Mouse (Mus musculus) MEL (cell line): ENCODE measurements around the gene Asah2. TPM values are rescaled to one million over a fixed set of nuclear protein-coding genes. Genes with fewer than 3 reads are reported as not detected.
A peak's percentile ranks its signal among the peaks of the same experiment; 100 is the strongest.

Source experiments
- DNase-seq: peaks from one replicate; pipeline ENCODE4 v3.0.0; 2011; ENCODE audit warnings: low read depth, low spot score
- H3K27ac ChIP-seq: 2 replicates; pipeline ENCODE4 v1.5.1; 2012; ENCODE audit warnings: low read depth, mild to moderate bottlenecking, control low read depth, low read length, moderate library complexity; ENCODE audit not compliant: control insufficient read depth
- H3K27me3 ChIP-seq, 2 experiments: fragments of 150-350 bp in 1 of 2; sonication (generic) in 1 of 2; 2 replicates each; pipeline ENCODE4 v1.6.1; 2012; ENCODE audit warnings: low read length in 2 of 2, mild to moderate bottlenecking in 2 of 2, improper control_type of control experiment in 1 of 2, moderate library complexity in 1 of 2; ENCODE audit not compliant: insufficient read depth in 2 of 2, control insufficient read depth in 1 of 2
- H3K36me3 ChIP-seq, 2 experiments: 2 replicates each; pipeline ENCODE4 v1.6.1; 2012 to 2014; ENCODE audit warnings: low read length in 2 of 2, improper control_type of control experiment in 1 of 2, inconsistent platforms in 1 of 2, mild to moderate bottlenecking in 1 of 2; ENCODE audit not compliant: insufficient read depth in 2 of 2, control insufficient read depth in 1 of 2
- H3K4me1 ChIP-seq, 2 experiments: fragments of 150-350 bp in 1 of 2; sonication (generic) in 1 of 2; 2 replicates each; pipeline ENCODE4 v1.6.1; 2012; ENCODE audit warnings: low read length in 2 of 2, improper control_type of control experiment in 1 of 2, mild to moderate bottlenecking in 1 of 2; ENCODE audit not compliant: insufficient read depth in 2 of 2, control insufficient read depth in 1 of 2
- H3K4me3 ChIP-seq, 2 experiments: fragments of 150-350 bp in 1 of 2; sonication (generic) in 1 of 2; 2 replicates each; pipeline ENCODE4 v1.5.1; 2012; ENCODE audit warnings: low read depth in 2 of 2, low read length in 2 of 2, mild to moderate bottlenecking in 2 of 2, moderate library complexity in 2 of 2, control low read depth in 1 of 2, improper control_type of control experiment in 1 of 2; ENCODE audit not compliant: control insufficient read depth in 1 of 2, insufficient read depth in 1 of 2
- H3K79me2 ChIP-seq: 2 replicates; pipeline ENCODE4 v1.6.1; 2012; ENCODE audit warnings: mild to moderate bottlenecking, low read length, moderate library complexity; ENCODE audit not compliant: control insufficient read depth, poor library complexity, insufficient read depth
- H3K9ac ChIP-seq: 2 replicates; pipeline ENCODE4 v1.6.1; 2012; ENCODE audit warnings: low read depth, mild to moderate bottlenecking, control low read depth, low read length, moderate library complexity; ENCODE audit not compliant: control insufficient read depth, poor library complexity, severe bottlenecking
- H3K9me3 ChIP-seq: fragments of 150-350 bp; sonication (generic); replicated peaks from 2 replicates; pipeline ENCODE4 v1.6.1; 2012; ENCODE audit warnings: mild to moderate bottlenecking, low read length, improper control_type of control experiment, moderate library complexity; ENCODE audit not compliant: insufficient read depth
- BHLHE40 ChIP-seq: IDR thresholded peaks from 2 replicates; pipeline ENCODE4 v1.6.1; 2012; ENCODE audit warnings: low read depth, mild to moderate bottlenecking, inconsistent platforms, low read length, improper control_type of control experiment, borderline replicate concordance
- CHD1 ChIP-seq: IDR thresholded peaks from 2 replicates; pipeline ENCODE4 v1.6.1; 2012; ENCODE audit warnings: low read depth, mild to moderate bottlenecking, inconsistent platforms, low read length, improper control_type of control experiment
- CHD2 ChIP-seq: IDR thresholded peaks from 2 replicates; pipeline ENCODE4 v1.6.1; 2011; ENCODE audit warnings: low read length, improper control_type of control experiment
- CTCF ChIP-seq, 3 experiments: IDR thresholded peaks in 2 of 3; conservative IDR thresholded peaks in 1 of 3; 2 replicates each; pipeline ENCODE4 v1.5.1; 2011 to 2012; ENCODE audit warnings: low read length in 3 of 3, low read depth in 2 of 3, mild to moderate bottlenecking in 2 of 3, improper control_type of control experiment in 1 of 3, inconsistent platforms in 1 of 3, mixed read lengths in 1 of 3, moderate library complexity in 1 of 3; ENCODE audit not compliant: control insufficient read depth in 1 of 3, insufficient read depth in 1 of 3, poor library complexity in 1 of 3, severe bottlenecking in 1 of 3
- E2F4 ChIP-seq: IDR thresholded peaks from 2 replicates; pipeline ENCODE4 v1.6.1; 2011; ENCODE audit warnings: low read depth, low read length, improper control_type of control experiment, borderline replicate concordance
- EP300 ChIP-seq, 2 experiments: IDR thresholded peaks; 2 replicates each; pipeline ENCODE4 v1.6.1; 2011; ENCODE audit warnings: improper control_type of control experiment in 2 of 2, low read length in 2 of 2, low read depth in 1 of 2, mild to moderate bottlenecking in 1 of 2
- ETS1 ChIP-seq: IDR thresholded peaks from 2 replicates; pipeline ENCODE4 v1.6.1; 2012; ENCODE audit warnings: low read depth, mild to moderate bottlenecking, inconsistent platforms, low read length, improper control_type of control experiment, moderate library complexity
- GABPA ChIP-seq: IDR thresholded peaks from 2 replicates; pipeline ENCODE4 v1.6.1; 2012; ENCODE audit warnings: low read depth, mild to moderate bottlenecking, inconsistent platforms, low read length, improper control_type of control experiment, moderate library complexity
- HCFC1 ChIP-seq: IDR thresholded peaks from 2 replicates; pipeline ENCODE4 v1.6.1; 2012; ENCODE audit warnings: low read depth, mild to moderate bottlenecking, inconsistent platforms, low read length, improper control_type of control experiment, moderate library complexity
- JUND ChIP-seq: IDR thresholded peaks from 2 replicates; pipeline ENCODE4 v1.6.1; 2011; ENCODE audit warnings: low read depth, mild to moderate bottlenecking, improper control_type of control experiment, low read length
- KAT2A ChIP-seq: conservative IDR thresholded peaks from 2 replicates; pipeline ENCODE4 v1.6.1; 2012; ENCODE audit warnings: low read depth, low read length, improper control_type of control experiment, inconsistent platforms
- MAX ChIP-seq: IDR thresholded peaks from 2 replicates; pipeline ENCODE4 v1.6.1; 2011; ENCODE audit warnings: low read length, improper control_type of control experiment
- MAZ ChIP-seq: IDR thresholded peaks from 2 replicates; pipeline ENCODE4 v1.6.1; 2012; ENCODE audit warnings: low read depth, mild to moderate bottlenecking, inconsistent platforms, low read length, improper control_type of control experiment
- MXI1 ChIP-seq: IDR thresholded peaks from 2 replicates; pipeline ENCODE4 v1.6.1; 2011; ENCODE audit warnings: mild to moderate bottlenecking, low read depth, low read length, improper control_type of control experiment
- MYC ChIP-seq: IDR thresholded peaks from 2 replicates; pipeline ENCODE4 v1.6.1; 2011; ENCODE audit warnings: low read depth, mild to moderate bottlenecking, low read length, improper control_type of control experiment, moderate library complexity
- NELFE ChIP-seq: IDR thresholded peaks from 2 replicates; pipeline ENCODE4 v1.6.1; 2011; ENCODE audit warnings: low read depth, low read length, improper control_type of control experiment
- NRF1 ChIP-seq: IDR thresholded peaks from 2 replicates; pipeline ENCODE4 v1.6.1; 2014; ENCODE audit warnings: low read depth, mild to moderate bottlenecking, inconsistent platforms, low read length, improper control_type of control experiment, moderate library complexity; ENCODE audit not compliant: poor library complexity, insufficient read depth, severe bottlenecking
- POLR2AphosphoS2 ChIP-seq: IDR thresholded peaks from 2 replicates; pipeline ENCODE4 v1.6.1; 2011; ENCODE audit warnings: low read length, improper control_type of control experiment
- POLR2AphosphoS5 ChIP-seq: IDR thresholded peaks from 2 replicates; pipeline ENCODE4 v1.6.1; 2012; ENCODE audit warnings: low read depth, borderline replicate concordance, mild to moderate bottlenecking, inconsistent platforms, low read length, moderate library complexity, mixed read lengths
- RAD21 ChIP-seq: IDR thresholded peaks from 2 replicates; pipeline ENCODE4 v1.6.1; 2011; ENCODE audit warnings: mild to moderate bottlenecking, low read depth, low read length, improper control_type of control experiment
- RCOR1 ChIP-seq: IDR thresholded peaks from 2 replicates; pipeline ENCODE4 v1.6.1; 2012; ENCODE audit warnings: low read depth, mild to moderate bottlenecking, inconsistent platforms, low read length, improper control_type of control experiment
- SMC3 ChIP-seq: IDR thresholded peaks from 2 replicates; pipeline ENCODE4 v1.6.1; 2011; ENCODE audit warnings: low read depth, low read length, improper control_type of control experiment
- TAL1 ChIP-seq: IDR thresholded peaks from 2 replicates; pipeline ENCODE4 v1.6.1; 2012; ENCODE audit warnings: mild to moderate bottlenecking, inconsistent platforms, low read length, moderate library complexity, mixed read lengths
- TCF12 ChIP-seq: IDR thresholded peaks from 2 replicates; pipeline ENCODE4 v1.6.1; 2014; ENCODE audit warnings: low read depth, mild to moderate bottlenecking, inconsistent platforms, low read length, improper control_type of control experiment, moderate library complexity
- USF1 ChIP-seq: IDR thresholded peaks from 2 replicates; pipeline ENCODE4 v1.6.1; 2014; ENCODE audit warnings: low read depth, mild to moderate bottlenecking, inconsistent platforms, low read length, improper control_type of control experiment, moderate library complexity
- ZC3H11A ChIP-seq: IDR thresholded peaks from 2 replicates; pipeline ENCODE4 v1.6.1; 2012; ENCODE audit warnings: low read depth, mild to moderate bottlenecking, inconsistent platforms, low read length, improper control_type of control experiment
- ZKSCAN1 ChIP-seq: IDR thresholded peaks from 2 replicates; pipeline ENCODE4 v1.6.1; 2012; ENCODE audit warnings: low read depth, mild to moderate bottlenecking, inconsistent platforms, low read length, improper control_type of control experiment, moderate library complexity
- ZMIZ1 ChIP-seq: IDR thresholded peaks from 2 replicates; pipeline ENCODE4 v1.6.1; 2012; ENCODE audit warnings: low read depth, mild to moderate bottlenecking, inconsistent platforms, low read length, improper control_type of control experiment, moderate library complexity
- ZNF384 ChIP-seq: IDR thresholded peaks from 2 replicates; pipeline ENCODE4 v1.6.1; 2012; ENCODE audit warnings: low read depth, mild to moderate bottlenecking, inconsistent platforms, low read length, improper control_type of control experiment
- polyA plus RNA-seq, 2 experiments: library from polyadenylated mRNA; stranded (reverse) in 1 of 2; unstranded in 1 of 2; fragments of >175 nt in 1 of 2; fragments of >200 nt in 1 of 2; gene quantifications; 2 replicates each; pipeline versions ENCODE4 v1.2.1 to v1.2.4; 2012; ENCODE audit warnings: low replicate concordance in 2 of 2, low read depth in 1 of 2; ENCODE audit not compliant: insufficient read length in 2 of 2, insufficient read depth in 1 of 2, missing spikeins in 1 of 2
- total RNA-seq: library from RNA; depleted of rRNA; stranded (reverse); fragments of 300-350 nt; gene quantifications from 2 replicates; pipeline ENCODE4 v1.2.3, GENCODE M21; 2012

The Asah2 gene
- total and polyA plus RNA-seq, 3 experiments = 0.58 to 1.3 TPM; not detected in 1

GRCm38 (mm10) chr19:32142383-32142782 is 34.4 kb upstream of the Asah2 start:
- Histone ChIP-seq H3K27ac (no peak overlapping the region), H3K9ac (no peak overlapping the region), H3K4me3 (no peak overlapping the region), H3K9me3 (no peaks in the 10 kb centered on the region), H3K4me1 (peaks cover 10 to 23% of the 10 kb centered on the region in 2 experiments), H3K27me3 (no peaks in the 10 kb centered on the region), H3K36me3 (peaks cover 0 to 15% of the 10 kb centered on the region in 2 experiments; a peak in 3 of 4 replicates), H3K79me2 (0 out of 2 replicates have a peak, but pooled peaks cover 4% of the 10 kb centered on the region)
- TF ChIP-seq TAL1 (no peak), CHD1 (no peak), JUND (no peak), MAX (no peak), ETS1 (no peak), CHD2 (no peak), BHLHE40 (no peak), TCF12 (no peak), ZNF384 (no peak), RCOR1 (no peak), ZMIZ1 (no peak), HCFC1 (no peak), KAT2A (no peak), ZKSCAN1 (no peak), SMC3 (no peak)
- DNase-seq = no peak

- peaks cover 4 to 18% of the 10 kb centered on the region in 2 experiments; a peak in 3 of 4 replicates for H3K36me3 ChIP-seq
- H3K79me2 ChIP-seq = 0 out of 2 replicates have a peak, but pooled peaks cover 4% of the 10 kb centered on the region
- peaks cover 10 to 23% of the 10 kb centered on the region in 2 experiments for H3K4me1 ChIP-seq
- H3K9me3 ChIP-seq = no peaks in the 10 kb centered on the region
- H3K27me3 ChIP-seq = no peaks in the 10 kb centered on the region
- peak; percentile 65 for DNase-seq
- peak overlapping the region; percentile 41 for H3K27ac ChIP-seq
- H3K4me3 ChIP-seq = peak overlapping the region in 1 of 2 experiments; percentile 26; a peak in 1 of 4 replicates
- peak overlapping the region; percentile 14; the same call in 1 of the 2 replicates for H3K9ac ChIP-seq
- TF ChIP-seq TAL1 (peak; percentile 46), SMC3 (0 out of 2 replicates have a peak, but pooled peaks have one; percentile 3), MAZ (no peak), RCOR1 (peak; percentile 41; the same call in 1 of the 2 replicates), CHD1 (no peak), EP300 (IDR thresholded peaks at IDR 0.05; ENCODE audit: low read depth in 1 of 2, low read length in 2 of 2) (peak; percentile 33 to 36; a peak in 1 of 4 replicates), MYC (no peak), KAT2A (no peak), JUND (no peak), NRF1 (no peak), USF1 (no peak), MXI1 (0 out of 2 replicates have a peak, but pooled peaks have one; percentile 29), ZC3H11A (no peak), CTCF (IDR thresholded peaks at IDR 0.05 in 2 of 3, conservative IDR thresholded peaks at IDR 0.05 in 1 of 3; ENCODE audit: control insufficient read depth in 1 of 3, insufficient read depth in 1 of 3, low read depth in 2 of 3, low read length in 3 of 3, poor library complexity in 1 of 3, severe bottlenecking in 1 of 3) (no peak), TCF12 (peak; percentile 25; the same call in 1 of the 2 replicates), NELFE (no peak), E2F4 (no peak), GABPA (no peak), POLR2AphosphoS2 (no peak), POLR2AphosphoS5 (no peak), RAD21 (no peak; the same call in 1 of the 2 replicates), ZMIZ1 (no peak)
Measured at GRCm38 (mm10) chr19:32138361-32139088, 30.5 kb upstream of the Asah2 start.
